1 mouse cellular context compared by ENCODE assay signal in genomic region chr12:69419017-69419605, GRCm38 (mm10).
TF ChIP-seq lines count a peak whose summit lies in the region.

No protein-coding gene starts in this region.

TF ChIP-seq in CH12.LX, 34 proteins besides CTCF, POLR2A, EP300 and RAD21 (continued from another document):
- TF ChIP-seq USF1 (IDR thresholded peaks at IDR 0.05; ENCODE audit: low read depth, low read length), result no peak
- peak; percentile 8; the same call in 1 of the 2 replicates for TF ChIP-seq JUND (conservative IDR thresholded peaks at IDR 0.05; ENCODE audit: low read depth, low read length)
- 0 out of 2 replicates have a peak, but pooled peaks have one; percentile 10 for TF ChIP-seq ETS1 (conservative IDR thresholded peaks at IDR 0.05; ENCODE audit: low read depth, low read length)
- TF ChIP-seq ZNF384 (IDR thresholded peaks at IDR 0.05; ENCODE audit: low read depth, low read length), result no peak
- TF ChIP-seq MYC (IDR thresholded peaks at IDR 0.05; ENCODE audit: low read depth, low read length), result no peak
- TF ChIP-seq TBP (conservative IDR thresholded peaks at IDR 0.05; ENCODE audit: low read depth, low read length), result no peak; the same call in 1 of the 2 replicates
- TF ChIP-seq MXI1 (IDR thresholded peaks at IDR 0.05; ENCODE audit: low read depth, low read length), result peak; percentile 62
- no peak for TF ChIP-seq PAX5 (IDR thresholded peaks at IDR 0.05; ENCODE audit: low read length)
- no peak for TF ChIP-seq POLR2AphosphoS2 (IDR thresholded peaks at IDR 0.05; ENCODE audit: low read depth, low read length)
- no peak for TF ChIP-seq ZC3H11A (IDR thresholded peaks at IDR 0.05; ENCODE audit: low read depth, low read length)
- TF ChIP-seq BHLHE40 (IDR thresholded peaks at IDR 0.05; ENCODE audit: low read depth, low read length), result peak; percentile 51
